Mouse (Mus musculus) neural tube, embryonic 10.5 days (tissue): ENCODE results near the gene Cdk5.
A peak's percentile ranks its signal among the peaks of the same experiment; 100 is the strongest.

ENCODE experiments used
- DNase-seq: peaks from one replicate; pipeline ENCODE4 v3.0.0-alpha.2; 2017; ENCODE audit warnings: low spot score; ENCODE audit errors: extremely low spot score

The Cdk5 gene

DNA sequence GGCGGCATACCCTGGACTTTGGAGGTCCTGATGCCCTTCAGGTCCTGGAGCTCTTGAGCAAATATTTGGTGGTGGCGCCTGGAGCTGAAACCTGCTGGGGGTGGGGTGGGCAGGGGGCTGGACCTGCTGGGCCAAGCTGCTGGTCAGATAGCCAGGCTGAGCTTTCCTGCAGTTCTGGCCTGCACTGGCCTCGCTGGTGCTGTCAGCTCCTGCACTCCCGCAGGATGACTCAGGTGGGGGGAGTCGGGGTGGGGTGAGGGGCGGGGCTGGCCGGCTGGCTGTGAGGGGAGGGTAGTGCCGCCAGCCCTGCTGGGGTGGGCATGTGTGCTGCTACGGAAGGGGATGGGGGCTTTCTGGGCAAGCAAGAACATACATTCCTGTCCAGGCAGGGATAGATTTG, 5.3 kb upstream of the Cdk5 start:
- DNase-seq = no peak

DNA sequence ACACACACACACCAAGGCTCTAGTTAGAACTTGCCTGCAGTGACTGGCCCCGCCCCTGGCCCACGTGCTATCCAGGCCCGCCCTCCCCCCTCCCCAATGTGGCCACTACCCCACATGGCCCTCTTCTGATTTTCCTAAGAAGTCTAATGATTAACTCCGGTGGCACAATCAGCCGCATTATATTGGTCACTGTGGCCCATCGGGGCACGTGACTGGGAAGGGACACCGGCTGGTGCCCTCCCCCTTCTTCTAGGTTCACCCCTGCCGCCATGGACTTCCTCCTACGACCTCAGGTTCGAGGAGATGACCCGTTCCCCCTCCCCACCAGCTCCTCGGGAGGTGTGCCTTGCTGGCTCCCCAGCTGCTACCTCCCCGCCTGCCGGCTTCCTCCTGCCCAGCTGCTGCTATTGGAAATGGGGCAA, 4.7 kb upstream of the Cdk5 start:
- DNase-seq = peak; percentile 47

DNA sequence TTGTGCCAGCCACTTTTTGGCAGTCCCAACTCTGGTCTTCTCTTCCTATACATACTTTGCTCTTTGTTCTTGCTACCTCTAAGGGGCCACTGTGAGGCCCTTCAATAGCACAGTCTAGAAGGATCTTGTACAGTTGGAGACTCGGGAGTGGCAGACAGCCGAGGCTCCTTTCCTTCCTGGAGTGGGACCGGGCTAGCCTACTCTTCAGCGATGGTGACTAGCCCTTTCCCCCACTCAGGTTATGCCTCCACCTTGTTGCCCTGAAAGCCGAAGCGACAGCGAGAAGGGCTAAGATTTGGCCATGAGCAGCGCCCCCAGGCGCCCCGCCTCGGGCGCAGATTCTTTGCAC, 3.9 kb upstream of the Cdk5 start:
- DNase-seq = no peak

DNA sequence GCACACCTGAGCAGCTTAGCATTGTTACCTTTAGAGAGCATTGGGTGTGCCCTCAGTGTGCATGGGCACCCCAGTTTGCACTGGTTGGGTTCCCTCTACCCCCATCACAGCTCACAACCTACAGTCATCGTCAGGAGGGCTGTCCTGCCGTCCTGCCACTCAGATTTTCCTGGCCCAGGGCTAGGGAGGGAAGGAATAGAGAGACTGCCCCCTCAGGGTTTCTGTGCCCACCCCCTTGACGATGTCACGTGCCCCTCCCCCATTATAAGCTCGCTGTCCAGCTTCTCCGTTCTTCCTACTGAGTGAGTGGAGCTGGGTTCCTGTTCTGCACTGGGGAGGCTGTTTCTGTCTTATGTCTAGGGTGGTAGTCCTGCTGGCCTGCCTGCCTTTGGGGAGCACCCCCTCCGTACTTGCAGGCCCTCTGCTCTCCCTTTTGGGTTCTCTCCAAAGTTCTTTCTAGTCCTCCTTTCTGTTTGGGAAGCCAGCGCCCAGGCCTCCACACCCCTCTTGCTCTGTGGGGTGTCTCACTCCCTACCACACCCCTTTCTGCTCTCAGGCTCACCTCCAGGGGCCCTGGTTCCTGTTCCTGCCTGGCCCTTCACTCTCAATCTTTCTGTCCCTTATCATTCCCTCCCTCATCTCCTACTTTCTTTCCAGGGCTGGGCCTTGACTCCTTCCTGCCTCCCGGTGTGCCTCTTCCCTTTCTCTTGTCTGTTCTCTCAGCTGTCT, 3.4 kb upstream of the Cdk5 start:
- no peak for DNase-seq

DNA sequence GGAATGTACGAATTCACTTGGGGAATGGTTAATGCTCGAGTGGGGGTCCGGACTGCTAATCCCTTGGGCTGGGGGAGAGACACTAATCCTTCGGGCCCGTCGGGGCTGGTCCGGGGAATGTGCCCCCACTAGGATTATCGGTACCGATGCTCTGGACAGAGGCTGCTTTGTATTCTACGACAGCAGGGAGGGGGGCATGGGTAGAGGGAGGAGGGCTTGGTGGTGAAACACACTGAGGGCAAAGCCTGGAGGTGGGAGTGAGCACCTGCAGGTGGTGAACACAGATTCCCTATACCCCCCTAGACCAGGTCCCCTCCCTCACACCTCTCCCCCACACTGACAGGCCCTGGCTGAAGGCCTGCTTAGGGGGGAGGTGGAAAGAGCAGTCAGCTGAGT, 2.7 kb upstream of the Cdk5 start:
- no peak for DNase-seq

DNA sequence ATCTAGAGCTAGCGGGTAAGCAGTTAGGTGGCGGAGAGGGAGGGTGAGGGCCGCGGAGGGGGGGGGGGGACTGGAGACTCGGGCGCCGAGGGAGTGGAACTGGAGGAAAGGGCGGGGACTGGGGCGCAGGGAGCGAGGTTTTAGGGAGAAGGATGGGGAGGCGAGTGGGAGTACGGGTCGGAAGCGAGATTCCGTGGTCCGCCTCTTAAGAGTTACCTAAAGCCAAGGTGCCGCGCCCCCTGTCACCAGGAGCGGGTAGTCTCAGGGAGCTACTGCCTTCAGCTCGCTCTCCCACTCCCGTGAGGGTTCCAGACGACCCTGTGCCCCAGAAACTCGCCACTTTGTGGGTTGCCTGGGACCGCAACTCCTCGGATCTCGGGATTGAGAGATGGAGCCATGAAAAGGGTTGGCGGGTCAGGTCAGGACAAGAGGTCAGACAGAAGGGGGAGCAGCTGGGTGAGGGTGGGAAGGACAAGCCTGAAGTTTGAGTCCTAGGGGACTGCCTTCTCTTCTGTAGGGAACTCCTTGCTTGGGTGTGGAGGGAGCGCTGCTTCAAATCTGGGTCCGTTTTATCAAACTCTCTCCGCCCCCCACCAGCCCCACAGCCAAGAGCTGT, 2.2 kb upstream of the Cdk5 start:
- DNase-seq = peak; percentile 75

DNA sequence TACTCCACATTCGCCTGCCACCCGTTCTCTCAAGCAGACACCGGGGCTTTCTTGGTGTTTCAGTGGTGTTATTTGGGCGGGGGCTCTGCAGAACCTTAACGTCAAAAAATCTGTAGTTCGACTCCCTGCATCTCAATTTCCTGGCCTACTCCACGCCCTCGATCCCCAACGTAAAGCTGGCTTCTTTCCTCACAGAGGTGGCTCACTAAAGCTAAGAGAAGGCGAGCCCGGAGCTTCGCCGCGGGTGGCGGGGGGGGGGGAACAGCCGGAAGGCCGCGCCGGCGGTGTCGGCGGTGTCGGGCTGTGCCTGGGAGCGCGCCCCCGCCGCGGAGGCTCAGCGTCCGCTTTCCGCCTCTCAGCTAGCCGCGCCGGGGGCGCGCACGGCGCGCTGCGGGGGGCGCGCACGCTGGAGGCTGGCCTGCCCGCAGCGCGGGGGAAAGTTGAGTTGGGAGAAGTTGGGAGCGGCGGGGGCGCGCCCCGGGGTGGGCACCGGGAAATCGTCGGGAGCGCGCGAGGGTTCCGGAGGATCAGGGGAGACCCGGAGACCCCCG, 1.6 kb upstream of the Cdk5 start:
- DNase-seq = peak; percentile 84

DNA sequence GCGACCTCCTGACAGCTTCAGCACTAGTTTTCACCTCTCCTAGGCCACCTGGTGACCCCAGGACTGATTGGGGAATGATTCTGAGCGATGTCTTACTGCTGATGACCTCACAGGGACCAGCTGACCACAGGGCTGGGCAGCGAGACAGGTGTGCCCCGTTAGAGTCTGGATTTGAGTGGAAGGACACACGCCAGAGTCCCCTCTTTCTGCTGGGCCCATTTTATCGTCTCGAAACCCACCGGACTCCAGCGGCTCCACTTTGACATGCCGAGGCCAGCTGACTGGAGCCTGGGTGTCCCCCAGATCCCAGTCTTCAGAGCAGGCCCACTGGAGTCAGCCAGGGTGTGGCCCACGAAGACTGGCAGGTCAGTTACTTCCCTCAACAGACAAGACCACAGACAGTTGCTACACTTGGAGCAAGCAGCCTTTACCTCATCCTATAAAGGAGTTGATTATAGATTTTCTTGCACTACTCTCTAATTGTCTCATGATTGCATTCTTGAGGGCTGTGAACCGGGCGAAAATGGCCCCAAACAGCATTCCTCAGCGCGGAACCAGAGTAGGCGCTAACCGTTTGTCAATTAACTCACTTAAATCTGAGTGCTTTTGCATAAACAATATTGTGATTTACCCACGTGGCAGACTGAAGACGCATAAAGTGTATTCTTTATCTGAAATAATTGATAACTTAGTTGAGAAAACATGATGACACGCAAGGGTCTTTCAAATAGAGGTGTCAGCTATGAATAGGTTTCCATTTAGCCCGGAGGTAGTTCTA, 863 bp upstream of the Cdk5 start:
- no peak for DNase-seq

DNA sequence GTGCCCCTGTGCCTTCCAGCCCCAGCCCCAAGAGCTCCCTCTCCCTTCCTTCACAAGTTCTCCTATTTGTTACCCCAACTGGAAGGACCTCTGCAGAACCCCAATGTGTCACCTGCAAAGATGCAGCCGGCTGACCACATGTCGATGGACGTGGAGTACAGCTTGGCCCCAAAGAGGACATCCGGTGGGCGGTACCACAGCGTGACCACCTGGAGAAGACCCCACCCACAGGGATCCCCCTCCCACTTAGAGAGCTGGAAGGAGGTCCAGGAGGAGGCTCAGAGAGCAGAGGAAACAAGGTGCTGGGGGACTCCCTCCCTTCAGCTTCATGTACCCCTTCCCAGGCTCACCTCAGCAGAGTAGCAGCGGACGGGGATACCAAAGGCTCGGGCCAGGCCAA, 2.9 kb downstream of the Cdk5 start:
- no peak for DNase-seq

DNA sequence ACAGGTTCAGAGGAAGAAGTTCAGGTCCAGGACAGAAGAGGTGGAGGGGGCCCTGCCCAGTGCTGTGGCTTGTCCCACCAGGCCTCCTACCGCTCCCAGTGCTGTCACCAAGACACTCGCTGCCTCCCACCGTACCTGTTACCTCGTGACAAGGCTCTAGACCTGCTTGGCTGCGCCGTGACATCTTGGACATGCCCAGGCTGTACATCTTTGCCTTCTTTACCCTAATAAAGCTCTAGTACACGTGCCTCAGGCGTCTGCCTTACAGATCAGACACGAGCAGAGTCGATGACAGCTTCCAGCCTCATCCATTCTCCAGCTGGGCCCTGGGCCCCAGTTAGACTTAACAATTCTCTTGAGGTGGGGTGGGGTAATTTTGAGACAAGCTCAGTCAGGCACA, 5.7 kb downstream of the Cdk5 start:
- no peak for DNase-seq

DNA sequence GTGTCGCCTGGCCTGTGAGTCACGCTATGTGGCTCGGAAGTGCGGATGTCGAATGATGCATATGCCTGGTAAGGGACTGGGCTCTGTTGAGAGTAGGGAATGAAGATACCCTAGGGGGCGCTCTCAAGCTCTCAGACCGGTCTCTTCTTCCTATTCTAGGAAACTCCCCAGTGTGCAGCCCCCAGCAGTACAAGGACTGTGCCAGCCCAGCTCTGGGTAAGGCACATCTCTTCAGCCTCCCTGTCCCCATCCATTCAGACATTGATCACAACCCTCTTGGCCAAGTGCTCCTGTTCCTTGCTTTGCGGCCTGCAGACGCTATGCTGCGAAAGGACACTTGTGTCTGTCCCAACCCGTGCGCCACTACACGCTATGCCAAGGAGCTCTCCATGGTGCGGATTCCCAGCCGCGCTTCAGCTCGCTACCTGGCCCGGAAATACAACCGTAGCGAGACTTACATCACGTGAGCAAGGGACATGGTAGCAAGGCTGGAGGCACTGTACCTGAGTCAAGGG, 7.1 kb downstream of the Cdk5 start:
- peak; percentile 60 for DNase-seq

DNA sequence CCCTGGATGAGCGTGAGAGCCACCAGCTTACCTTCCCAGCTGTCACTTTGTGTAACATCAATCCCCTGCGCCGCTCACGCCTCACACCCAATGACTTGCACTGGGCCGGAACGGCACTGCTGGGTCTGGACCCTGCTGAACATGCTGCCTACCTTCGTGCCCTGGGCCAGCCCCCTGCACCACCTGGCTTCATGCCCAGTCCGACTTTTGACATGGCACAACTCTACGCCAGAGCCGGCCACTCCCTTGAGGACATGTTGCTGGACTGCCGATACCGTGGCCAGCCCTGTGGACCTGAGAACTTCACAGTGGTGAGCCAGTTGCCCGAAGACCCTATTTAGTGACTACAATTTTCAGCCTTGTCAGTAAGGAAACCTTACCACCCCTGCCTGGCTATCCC, 9.4 kb downstream of the Cdk5 start:
- no peak for DNase-seq

DNA sequence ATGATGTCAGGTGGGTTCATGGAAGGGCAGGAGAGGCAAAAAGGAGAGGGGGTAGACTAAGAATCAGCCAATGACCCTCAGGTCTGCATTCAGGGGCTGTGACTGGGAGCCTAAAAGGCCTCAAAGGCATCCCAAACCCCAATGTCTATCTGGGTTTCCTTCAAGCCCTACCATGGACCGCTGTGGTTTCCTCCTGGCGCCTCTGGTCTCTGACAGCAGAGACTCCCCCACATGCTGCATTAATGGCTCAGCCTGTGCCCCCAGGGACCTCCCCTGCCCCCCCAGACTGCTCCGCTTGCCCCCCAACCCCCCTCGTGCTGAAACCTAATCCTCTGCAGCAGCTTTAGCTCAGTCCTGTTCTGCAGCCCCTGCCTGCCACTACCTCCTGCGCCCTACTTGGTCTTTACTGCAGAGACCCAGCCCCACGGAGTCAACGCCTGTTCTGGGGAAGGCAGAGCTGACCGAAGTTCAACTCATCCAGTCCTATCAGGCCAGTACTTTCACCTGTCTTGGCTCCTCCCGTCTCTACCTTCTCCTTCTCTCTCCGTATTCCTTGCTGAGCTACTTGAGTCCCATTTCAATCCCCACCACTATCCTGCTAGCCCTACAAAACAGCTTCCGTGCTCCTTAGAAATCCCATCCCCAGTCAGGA, 10.2 kb downstream of the Cdk5 start, which contains the start of gene Asic3:
TSS of gene Asic3 (plus strand) at position 351 of the 652 bp plus-strand sequence.
- DNase-seq = no peak

DNA sequence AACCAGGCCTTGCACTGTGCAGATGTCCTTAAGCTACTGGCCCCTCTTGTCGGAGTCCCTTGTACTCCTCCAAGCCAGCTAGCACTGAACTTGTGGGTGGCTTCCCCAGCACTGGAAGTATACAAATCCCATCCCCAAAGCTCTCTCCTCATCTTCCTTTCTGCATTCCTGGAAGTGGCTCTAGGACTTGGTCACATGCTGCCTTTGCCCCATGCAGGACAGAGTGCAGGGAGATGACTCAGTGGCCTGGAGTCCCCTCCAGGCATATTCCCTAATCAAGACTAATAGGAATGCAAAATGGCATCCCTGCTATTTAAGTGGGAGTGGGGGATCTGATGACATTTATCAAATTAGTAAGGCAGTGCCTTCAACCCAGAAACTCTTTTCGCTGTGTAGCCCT, 11.3 kb downstream of the Cdk5 start:
- no peak for DNase-seq

DNA sequence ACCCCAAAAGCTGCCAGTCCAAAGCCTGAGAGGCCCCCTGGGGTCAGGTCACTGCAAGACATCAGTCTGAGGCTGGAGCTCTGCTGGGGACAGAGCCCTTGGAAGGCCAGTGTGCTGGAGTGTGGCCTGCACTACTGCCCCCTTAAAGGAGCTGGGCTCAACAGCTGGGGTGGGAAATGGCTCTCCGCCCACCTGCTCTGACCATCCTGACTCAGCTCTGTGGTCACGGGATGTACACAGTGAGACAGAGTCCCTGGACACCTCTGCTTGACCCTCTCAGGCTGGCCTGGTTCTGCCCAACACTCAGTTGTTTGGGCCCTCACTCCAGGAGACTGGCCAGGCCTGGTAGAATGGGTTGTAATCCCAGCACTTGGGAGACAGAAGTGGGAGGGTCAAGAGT, 13.9 kb downstream of the Cdk5 start:
- DNase-seq = no peak

DNA sequence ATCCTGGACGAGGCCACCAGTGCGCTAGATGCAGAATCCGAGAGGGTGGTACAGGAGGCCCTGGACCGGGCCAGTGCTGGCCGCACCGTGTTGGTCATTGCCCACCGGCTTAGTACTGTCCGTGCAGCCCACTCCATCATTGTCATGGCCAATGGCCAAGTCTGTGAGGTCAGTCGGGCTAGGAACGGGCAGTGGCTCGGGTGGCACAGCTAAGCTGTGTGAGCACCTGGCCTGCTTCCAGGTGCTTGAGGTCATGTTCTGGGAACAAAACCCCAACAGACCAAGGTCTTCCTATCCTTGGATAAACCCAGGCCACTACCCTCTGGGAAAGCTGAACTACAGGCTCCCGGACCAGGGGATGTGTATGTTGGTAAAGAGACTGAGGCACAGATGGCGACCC, 14.7 kb downstream of the Cdk5 start:
- no peak for DNase-seq

DNA sequence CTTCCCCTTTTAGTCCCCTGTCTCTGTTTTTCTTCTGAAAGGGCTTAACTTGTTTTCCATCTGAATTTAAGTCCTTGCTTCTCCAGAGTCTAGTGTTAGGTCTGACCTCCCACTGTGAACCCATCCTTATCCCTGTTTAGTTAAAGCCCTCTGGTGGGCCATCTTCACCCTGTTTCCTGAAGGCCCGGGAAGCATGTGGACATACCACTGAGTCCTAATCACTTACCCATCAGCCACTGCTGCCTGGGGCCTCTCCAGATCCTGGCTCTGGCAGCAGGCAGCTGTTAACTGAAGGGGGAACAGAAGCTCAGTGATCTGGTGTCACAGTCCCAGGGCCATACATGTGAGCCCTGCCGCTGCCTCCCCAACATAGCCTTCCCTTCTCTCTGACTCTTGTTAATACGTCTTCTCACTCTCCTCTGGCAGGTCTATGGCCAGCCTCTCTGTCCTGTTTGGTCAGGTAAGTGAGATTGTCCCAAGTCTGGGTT, 17.9 kb downstream of the Cdk5 start:
- DNase-seq = no peak

DNA sequence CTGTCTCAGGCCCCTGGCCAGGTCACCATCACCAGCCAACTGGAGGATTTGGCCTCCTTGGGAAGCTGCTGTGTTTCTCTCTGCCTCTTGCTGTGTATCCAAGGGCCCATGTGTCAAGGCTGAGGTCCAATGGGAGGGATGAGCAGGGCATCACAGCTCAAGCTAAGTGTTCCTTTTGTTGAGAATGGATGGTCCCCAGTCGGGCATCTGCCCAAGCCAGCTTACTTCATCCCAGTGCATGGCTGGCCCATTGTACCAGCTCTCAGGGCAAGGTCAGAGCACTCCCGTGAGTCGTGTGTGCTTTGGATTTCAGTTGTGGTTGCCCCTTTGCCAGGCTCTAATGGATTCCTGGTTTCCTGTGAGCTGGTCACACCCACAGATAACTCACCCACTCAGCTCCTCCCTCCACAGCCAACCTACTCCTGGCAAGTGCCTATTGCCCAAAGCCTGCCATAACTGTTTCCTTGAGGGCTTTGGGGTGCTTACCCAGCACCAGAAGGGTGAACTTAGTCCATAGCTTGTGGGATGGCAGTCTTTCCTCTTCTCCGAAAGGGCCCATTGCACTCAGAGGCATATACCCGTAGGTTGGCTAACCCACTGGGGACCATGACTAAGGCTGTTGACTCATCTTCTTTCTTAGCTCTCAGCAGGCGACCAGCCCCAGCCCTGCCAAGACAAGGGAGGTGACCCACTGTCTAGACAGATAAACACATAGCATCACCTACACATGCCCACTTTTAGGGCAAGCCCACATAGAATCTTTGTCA, 18.6 kb downstream of the Cdk5 start:
- no peak for DNase-seq

DNA sequence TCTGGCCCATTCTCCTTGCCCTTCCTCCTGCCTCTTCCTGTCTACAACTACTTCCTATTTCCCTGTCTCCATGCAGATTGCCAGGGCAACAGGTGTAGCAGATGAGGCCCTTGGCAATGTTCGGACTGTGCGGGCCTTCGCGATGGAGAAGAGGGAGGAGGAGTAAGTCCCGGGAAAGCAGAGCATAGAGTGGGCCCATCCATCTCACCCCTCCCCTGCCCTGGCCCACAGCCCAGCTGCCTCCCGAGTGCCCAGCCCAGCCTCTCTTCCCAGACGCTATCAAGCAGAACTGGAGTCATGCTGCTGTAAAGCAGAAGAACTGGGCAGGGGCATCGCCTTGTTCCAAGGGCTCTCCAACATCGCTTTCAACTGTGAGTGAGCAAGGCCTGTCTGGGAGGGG, 21.4 kb downstream of the Cdk5 start:
- no peak for DNase-seq

DNA sequence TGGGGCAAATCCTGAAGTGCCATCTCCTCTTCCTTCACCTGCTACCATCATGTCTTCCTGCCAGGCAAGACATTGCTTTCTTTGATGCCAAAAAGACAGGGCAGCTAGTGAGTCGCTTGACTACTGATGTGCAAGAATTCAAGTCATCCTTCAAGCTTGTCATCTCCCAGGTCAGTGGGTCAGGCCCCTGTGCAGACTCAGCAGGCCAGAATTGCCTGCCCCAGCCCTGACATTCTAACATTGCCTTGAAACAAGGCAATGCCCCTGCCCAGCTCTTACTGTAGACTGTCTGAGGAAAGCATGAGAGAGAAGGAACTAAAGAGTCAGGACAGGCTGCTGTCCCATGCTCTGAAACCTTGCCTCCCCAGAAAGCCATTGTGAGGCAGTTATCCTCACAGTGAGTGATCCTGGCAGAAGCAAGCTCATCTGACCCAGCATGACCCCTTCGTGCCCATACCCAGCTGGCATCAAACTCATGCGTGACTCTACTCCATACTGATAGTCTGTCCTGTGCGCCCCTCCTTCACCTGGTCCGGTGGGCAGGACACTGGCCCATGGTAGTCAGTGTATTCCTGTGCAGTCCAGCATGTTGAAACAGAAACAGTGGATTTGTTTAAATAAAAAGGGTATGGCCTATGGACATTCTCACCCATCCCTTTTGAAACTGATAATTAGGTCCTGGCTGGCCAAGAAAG, 22.3 kb downstream of the Cdk5 start:
- no peak for DNase-seq
